Mouse (Mus musculus): ENCODE measurements around the gene Hoxb8. TPM values are rescaled to one million over a fixed set of nuclear protein-coding genes. Genes with fewer than 3 reads are reported as not detected.

Hoxb8 gene
- polyA plus RNA-seq, 1 experiment from 2014 or later, result not detected

- no peak overlapping the region for H3K4me3 ChIP-seq
- H3K27me3 ChIP-seq (ENCODE audit: low read depth, poor library complexity, severe bottlenecking), result peaks cover 100% of the 10 kb centered on the region
- under 1% methylated on average over 15 of the region's 15 CpGs for WGBS
- peaks cover 17% of the 10 kb centered on the region for H3K4me1 ChIP-seq
- H3K27ac ChIP-seq (replicated peaks), result no peak overlapping the region
- no peak for DNase-seq (ENCODE audit: low spot score)
- no peaks in the 10 kb centered on the region for H3K9me3 ChIP-seq (replicated peaks)
- no peaks in the 10 kb centered on the region for H3K36me3 ChIP-seq
Observed at GRCm38 (mm10) chr11:96301837-96302236, 20.1 kb downstream of the Hoxb8 start.

- H3K36me3 ChIP-seq, result no peaks in the 10 kb centered on the region
- no peak for DNase-seq (ENCODE audit: low spot score)
- H3K9me3 ChIP-seq (replicated peaks), result no peaks in the 10 kb centered on the region
- peaks cover 100% of the 10 kb centered on the region for H3K27me3 ChIP-seq (ENCODE audit: low read depth, poor library complexity, severe bottlenecking)
- no peak overlapping the region for H3K4me3 ChIP-seq
- H3K27ac ChIP-seq (replicated peaks), result no peak overlapping the region
- peaks cover 17% of the 10 kb centered on the region for H3K4me1 ChIP-seq
- WGBS, result 1% methylated on average over 23 of the region's 23 CpGs
Observed at GRCm38 (mm10) chr11:96302381-96303150, 20.9 kb downstream of the Hoxb8 start.

GRCm38 (mm10) chr11:96303151-96304099 is 21.7 kb downstream of the Hoxb8 start, which contains the start of gene Hoxb5:
Hoxb5 (plus strand) TSS chr11:96303336.
- Histone ChIP-seq H3K9me3 (replicated peaks) (no peaks in the 10 kb centered on the region), H3K36me3 (no peaks in the 10 kb centered on the region), H3K27ac (replicated peaks) (no peak within 1 kb of the TSS), H3K27me3 (ENCODE audit: low read depth, poor library complexity, severe bottlenecking) (peaks cover 100% of the 10 kb centered on the region), H3K4me1 (peaks cover 17% of the 10 kb centered on the region), H3K4me3 (peak within 1 kb of the TSS; percentile 7; the same call in 1 of the 2 replicates)
- DNase-seq (ENCODE audit: low spot score), result peak; percentile 86
- 1% methylated on average over 69 of the region's 69 CpGs for WGBS

DNA sequence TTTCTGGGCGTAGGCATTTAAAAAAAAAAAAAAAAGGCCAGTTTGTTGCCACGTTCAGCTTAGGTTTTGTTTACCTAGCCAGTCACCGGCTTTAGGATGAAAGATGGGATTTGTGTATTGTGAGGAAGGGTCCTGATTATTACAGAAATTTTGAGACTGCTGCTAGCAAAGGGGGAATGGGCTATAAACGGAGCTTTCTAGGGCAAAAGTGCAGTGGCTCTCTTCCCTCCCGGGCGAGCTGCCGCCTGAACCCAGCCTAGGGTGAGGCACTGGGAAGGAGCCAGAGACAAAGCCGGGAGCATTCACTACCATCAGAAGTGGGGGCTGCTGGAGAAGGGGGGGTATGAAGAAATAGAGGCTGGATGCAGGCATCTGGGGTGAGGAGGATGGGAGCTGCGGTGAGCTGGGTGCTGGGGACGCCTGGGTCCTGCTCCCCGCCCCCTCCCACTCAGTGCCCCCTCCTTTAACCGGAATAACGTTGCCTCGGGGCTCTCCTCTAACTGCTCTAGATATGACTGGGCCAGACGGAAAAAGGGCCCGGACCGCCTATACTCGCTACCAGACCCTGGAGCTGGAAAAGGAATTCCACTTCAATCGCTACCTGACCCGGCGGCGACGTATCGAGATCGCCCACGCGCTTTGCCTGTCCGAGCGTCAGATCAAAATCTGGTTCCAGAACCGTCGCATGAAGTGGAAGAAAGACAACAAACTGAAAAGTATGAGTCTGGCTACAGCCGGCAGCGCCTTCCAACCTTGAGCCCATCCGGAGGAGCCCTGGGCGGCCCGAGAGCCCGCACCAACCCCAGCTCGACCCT is 22.9 kb downstream of the Hoxb8 start:
- Histone ChIP-seq H3K36me3 (no peaks in the 10 kb centered on the region), H3K27ac (replicated peaks) (no peak overlapping the region), H3K4me3 (no peak overlapping the region), H3K9me3 (replicated peaks) (no peaks in the 10 kb centered on the region), H3K4me1 (peaks cover 14% of the 10 kb centered on the region), H3K27me3 (ENCODE audit: low read depth, poor library complexity, severe bottlenecking) (peaks cover 100% of the 10 kb centered on the region)
- DNase-seq (ENCODE audit: low spot score), result no peak
- WGBS, result 2% methylated on average over 38 of the region's 38 CpGs

DNA sequence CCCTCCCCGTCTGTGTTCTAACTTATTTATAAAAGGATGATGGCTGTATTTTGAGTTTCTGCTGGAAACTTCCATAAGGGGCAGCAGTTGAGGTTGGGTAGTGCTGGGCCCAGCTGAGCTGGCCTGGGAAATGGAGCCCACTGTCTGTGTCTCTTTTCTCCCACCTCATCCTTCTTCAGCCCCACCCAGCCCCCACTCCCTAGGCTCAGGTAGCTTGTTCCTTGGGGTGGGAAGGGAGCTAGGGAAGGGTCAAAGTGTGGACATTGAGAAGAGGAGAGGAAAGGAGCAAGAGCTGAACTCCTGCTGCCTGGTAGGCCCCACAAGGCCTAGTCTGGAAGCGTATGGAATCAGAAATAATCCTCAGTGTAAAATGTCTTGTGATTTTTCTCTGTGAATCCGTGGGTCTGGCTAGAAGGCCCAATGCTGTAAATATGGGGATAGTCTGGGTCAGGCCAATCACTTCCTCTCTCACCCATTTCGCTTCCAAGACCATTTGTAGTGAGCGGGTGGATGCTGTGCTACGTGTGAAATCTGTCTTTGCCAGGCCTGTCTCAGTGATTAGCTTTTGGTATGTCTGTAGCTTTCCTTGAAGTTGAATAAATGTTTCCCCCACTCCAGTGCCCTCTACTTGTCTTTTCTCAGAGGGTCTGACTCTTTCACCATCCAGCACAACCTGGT is 23.9 kb downstream of the Hoxb8 start:
- Histone ChIP-seq H3K9me3 (replicated peaks) (no peaks in the 10 kb centered on the region), H3K4me3 (no peak overlapping the region), H3K27ac (replicated peaks) (no peak overlapping the region), H3K4me1 (peaks cover 9% of the 10 kb centered on the region), H3K36me3 (no peaks in the 10 kb centered on the region), H3K27me3 (ENCODE audit: low read depth, poor library complexity, severe bottlenecking) (peaks cover 100% of the 10 kb centered on the region)
- WGBS, result 8% methylated on average over 6 of the region's 6 CpGs
- DNase-seq (ENCODE audit: low spot score), result no peak

DNA sequence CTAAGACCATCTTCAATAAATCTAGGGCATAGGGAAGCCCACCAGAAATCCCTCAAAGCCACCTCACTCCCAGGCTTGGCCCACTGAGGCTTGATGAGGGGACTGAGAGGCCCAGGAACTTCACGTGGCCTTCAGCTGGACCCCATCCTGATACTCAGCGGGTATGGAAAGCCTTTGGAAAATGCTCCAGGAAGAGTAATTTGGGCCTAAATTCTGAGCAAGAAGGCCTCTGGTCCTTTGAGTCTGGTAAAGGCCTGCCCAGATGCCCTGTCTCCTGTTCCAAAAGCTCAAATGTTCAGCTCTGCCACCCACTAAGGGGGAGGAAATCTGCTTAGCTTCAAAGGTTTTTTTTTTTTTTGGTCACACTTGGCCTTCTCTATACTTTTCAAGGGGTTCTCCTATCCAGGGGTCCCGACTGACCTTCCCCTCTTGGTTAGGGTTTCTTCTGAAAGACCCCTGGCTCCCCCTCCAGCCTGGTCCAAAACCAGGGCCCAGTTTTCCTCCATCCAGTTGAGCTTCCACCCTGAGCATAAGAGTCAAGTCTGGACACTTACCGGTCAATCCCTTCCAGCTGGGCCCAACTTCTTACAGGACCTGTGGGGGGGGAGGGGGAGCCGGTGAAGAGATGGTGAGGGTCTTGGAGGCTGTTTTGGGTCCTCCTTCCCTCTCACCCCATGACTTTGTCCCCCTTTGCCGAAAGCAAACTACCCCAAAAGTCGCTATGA is 24.6 kb downstream of the Hoxb8 start:
- H3K4me3 ChIP-seq, result no peak overlapping the region
- peaks cover 100% of the 10 kb centered on the region for H3K27me3 ChIP-seq (ENCODE audit: low read depth, poor library complexity, severe bottlenecking)
- no peak overlapping the region for H3K27ac ChIP-seq (replicated peaks)
- H3K36me3 ChIP-seq, result no peaks in the 10 kb centered on the region
- 3% methylated on average over 7 of the region's 7 CpGs for WGBS
- DNase-seq (ENCODE audit: low spot score), result no peak
- no peaks in the 10 kb centered on the region for H3K9me3 ChIP-seq (replicated peaks)
- H3K4me1 ChIP-seq, result peaks cover 9% of the 10 kb centered on the region

DNA sequence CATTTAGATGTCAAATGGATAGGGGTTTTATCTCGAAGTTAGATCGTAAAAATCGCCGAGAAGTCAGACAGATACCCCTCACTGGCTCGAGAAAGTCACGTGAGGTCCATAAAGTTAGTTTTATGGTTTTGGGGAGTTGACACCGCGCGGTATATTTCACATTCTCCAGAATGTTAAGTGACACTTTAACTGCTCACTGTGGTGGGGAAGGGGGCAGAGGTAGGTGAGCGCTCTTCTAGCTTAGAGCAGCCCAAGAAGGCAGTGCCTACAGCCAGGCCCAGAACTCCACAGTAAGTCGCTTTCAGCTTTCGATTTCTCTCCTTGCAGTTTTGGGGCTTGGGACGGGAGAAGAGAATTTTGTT is 25.2 kb downstream of the Hoxb8 start:
- Histone ChIP-seq H3K36me3 (no peaks in the 10 kb centered on the region), H3K27me3 (ENCODE audit: low read depth, poor library complexity, severe bottlenecking) (peaks cover 100% of the 10 kb centered on the region), H3K27ac (replicated peaks) (no peak overlapping the region), H3K4me1 (peaks cover 12% of the 10 kb centered on the region), H3K9me3 (replicated peaks) (no peaks in the 10 kb centered on the region), H3K4me3 (no peak overlapping the region)
- 4% methylated on average over 13 of the region's 13 CpGs for WGBS
- DNase-seq (ENCODE audit: low spot score), result no peak

DNA sequence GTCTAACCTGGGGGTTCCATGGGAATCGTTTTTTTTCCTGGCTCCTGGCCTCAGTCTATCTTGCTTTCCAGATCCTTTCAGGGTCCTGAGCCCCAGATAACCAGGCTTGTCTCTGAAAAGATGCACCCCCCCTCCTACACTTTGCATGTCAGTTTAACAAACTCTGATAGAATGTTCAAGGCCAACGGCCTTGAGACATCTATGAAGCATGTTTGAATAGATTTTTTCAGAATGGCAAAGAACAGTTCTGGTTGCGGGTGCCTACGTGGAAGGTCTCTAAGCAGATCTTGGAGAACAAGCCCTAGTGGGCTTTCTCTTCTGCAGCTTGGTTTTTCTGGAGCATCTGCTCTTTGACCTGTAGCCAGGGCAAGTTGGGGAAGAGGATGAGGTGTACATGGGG is 27.1 kb downstream of the Hoxb8 start:
- H3K9me3 ChIP-seq (replicated peaks), result no peaks in the 10 kb centered on the region
- WGBS, result 12% methylated on average over 4 of the region's 4 CpGs
- peaks cover 9% of the 10 kb centered on the region for H3K4me1 ChIP-seq
- H3K27me3 ChIP-seq (ENCODE audit: low read depth, poor library complexity, severe bottlenecking), result peaks cover 100% of the 10 kb centered on the region
- H3K36me3 ChIP-seq, result no peaks in the 10 kb centered on the region
- H3K4me3 ChIP-seq, result no peak overlapping the region
- no peak for DNase-seq (ENCODE audit: low spot score)
- H3K27ac ChIP-seq (replicated peaks), result no peak overlapping the region

DNA sequence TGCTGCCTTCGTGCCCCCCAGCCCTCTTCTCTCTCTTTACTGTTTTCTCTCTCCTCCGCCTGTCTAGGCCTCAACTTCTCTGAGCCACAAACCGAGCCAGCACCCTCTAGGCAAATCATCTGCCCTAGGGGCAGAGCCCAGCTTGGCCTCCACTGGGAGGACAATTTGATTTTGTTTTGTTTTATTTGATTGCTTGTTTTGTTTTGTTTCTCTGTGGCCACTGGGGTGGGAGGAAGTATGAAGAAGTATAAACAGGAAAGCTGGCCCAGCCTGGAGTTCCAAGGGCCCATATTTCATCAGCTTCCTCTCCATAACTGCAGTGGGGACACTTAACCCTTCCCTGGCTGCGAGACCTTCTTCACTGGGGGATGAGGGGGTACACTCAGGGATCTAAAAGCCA is 27.6 kb downstream of the Hoxb8 start:
- H3K9me3 ChIP-seq (replicated peaks), result no peaks in the 10 kb centered on the region
- peaks cover 100% of the 10 kb centered on the region for H3K27me3 ChIP-seq (ENCODE audit: low read depth, poor library complexity, severe bottlenecking)
- H3K36me3 ChIP-seq, result no peaks in the 10 kb centered on the region
- H3K27ac ChIP-seq (replicated peaks), result no peak overlapping the region
- H3K4me1 ChIP-seq, result peaks cover 7% of the 10 kb centered on the region
- WGBS, result 7% methylated on average over 4 of the region's 4 CpGs
- no peak for DNase-seq (ENCODE audit: low spot score)
- H3K4me3 ChIP-seq, result no peak overlapping the region

DNA sequence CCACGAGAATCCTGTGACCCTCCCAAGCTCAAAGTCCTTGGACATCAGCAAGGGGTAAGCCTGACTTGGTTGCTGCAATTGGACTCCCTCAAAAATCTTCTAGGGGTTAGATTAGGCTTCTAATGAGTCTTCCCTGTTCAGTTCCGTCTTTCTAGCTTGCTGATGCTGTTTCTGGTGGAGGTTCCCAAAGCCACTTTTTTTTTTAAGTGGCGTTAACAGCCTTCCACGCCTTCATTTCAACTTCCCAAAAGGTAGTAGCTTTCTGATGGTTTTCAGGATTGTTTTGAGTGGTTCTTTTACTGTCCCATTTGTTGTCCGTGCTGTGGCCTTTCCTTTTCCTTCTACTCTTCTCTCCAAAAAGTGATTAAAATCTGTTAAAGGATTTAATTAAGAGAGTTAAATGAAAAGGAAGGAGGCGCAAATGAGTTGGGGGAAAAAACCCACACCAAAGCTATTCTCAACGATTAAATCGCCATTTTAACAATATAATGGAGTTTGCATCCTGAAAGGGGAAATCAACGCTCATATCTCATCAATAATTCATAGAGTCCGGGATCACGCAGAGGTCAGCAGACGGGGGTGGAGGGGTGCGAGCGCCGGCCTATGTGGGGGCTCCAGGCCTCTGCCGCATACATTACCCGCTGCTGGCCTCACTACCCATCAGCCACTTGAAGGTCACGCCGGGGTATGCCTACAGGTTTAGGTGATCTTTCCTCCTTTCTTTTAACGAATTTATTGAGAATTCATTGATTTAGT is 28.7 kb downstream of the Hoxb8 start:
- Histone ChIP-seq H3K9me3 (replicated peaks) (no peaks in the 10 kb centered on the region), H3K4me1 (peaks cover 7% of the 10 kb centered on the region), H3K27ac (replicated peaks) (no peak overlapping the region), H3K27me3 (ENCODE audit: low read depth, poor library complexity, severe bottlenecking) (peaks cover 100% of the 10 kb centered on the region), H3K4me3 (no peak overlapping the region), H3K36me3 (no peaks in the 10 kb centered on the region)
- no peak for DNase-seq (ENCODE audit: low spot score)
- WGBS, result 4% methylated on average over 20 of the region's 20 CpGs

GRCm38 (mm10) chr11:96311097-96311496 is 29.4 kb downstream of the Hoxb8 start:
- Histone ChIP-seq H3K4me3 (no peak overlapping the region), H3K36me3 (no peaks in the 10 kb centered on the region), H3K4me1 (peaks cover 7% of the 10 kb centered on the region), H3K9me3 (replicated peaks) (no peaks in the 10 kb centered on the region), H3K27ac (replicated peaks) (no peak overlapping the region), H3K27me3 (ENCODE audit: low read depth, poor library complexity, severe bottlenecking) (peaks cover 100% of the 10 kb centered on the region)
- WGBS, result 8% methylated on average over 6 of the region's 6 CpGs
- no peak for DNase-seq (ENCODE audit: low spot score)
